Mouse (Mus musculus) heart, postnatal 10 days (tissue): ENCODE data around the gene Osbpl2. TPM values are rescaled to one million over a fixed set of nuclear protein-coding genes. Genes with fewer than 3 reads are reported as not detected.

Experiments
- DNase-seq, 2 experiments: peaks; one replicate each; pipeline ENCODE4 v3.0.0; 2021
- intact Hi-C: fragments of 180-260 bp; cut with DNase I; formaldehyde crosslinking; loops from one replicate; pipeline ENCODE4 v1.15.1; 2025
- microRNA-seq, 2 experiments: library from miRNA; unstranded; fragments of <30 nt; microRNA quantifications; one replicate each; pipeline ENCODE4 v1.2.0; 2022
- total RNA-seq, 2 experiments: library from RNA; stranded (reverse); gene quantifications; 2 replicates each; pipeline ENCODE4 v1.2.3; 2021

Gene Osbpl2
- total RNA-seq, 2 experiments from 2014 or later: 31.2 to 37.0 TPM

- DNase-seq: no peak
- intact Hi-C loops: no loop called here
Measured at GRCm38 (mm10) chr2:180196610-180197322, 77.7 kb downstream of the Osbpl2 start.

DNA sequence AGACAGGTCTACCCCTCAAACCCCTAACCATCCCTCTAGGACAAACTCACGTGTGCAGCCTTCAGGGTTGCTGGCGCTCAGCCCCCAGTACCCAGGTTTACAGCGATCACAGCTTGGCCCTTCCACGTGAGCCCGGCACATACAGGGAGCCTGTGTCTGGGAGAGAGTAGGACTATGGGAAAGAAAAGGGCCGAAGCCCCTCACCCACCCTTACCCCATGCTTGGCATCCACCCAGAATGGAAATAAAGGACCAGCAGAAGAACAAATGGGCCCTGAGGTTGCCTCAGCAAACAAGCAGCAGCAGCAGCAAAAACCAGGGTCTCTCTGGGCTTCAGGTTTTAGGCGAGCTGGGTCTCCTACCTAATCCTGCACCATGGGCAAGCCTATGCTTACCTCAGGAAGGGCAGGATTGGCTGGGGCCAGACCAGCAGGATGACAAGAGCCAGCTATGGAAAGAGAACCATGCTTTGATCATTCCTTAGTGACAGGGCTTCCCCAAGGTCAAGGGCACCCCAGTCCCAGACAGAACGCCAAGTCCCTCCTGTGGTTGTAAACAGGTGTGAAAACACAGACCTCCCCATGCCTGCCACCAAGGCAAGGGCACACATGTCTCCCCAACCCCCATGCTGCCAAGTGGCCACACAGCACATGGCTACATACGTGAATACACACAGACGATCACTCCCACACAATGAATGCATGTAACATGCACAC lies 78.4 kb downstream of the Osbpl2 start:
- DNase-seq: no peak
- intact Hi-C loops: no loop called here

DNA sequence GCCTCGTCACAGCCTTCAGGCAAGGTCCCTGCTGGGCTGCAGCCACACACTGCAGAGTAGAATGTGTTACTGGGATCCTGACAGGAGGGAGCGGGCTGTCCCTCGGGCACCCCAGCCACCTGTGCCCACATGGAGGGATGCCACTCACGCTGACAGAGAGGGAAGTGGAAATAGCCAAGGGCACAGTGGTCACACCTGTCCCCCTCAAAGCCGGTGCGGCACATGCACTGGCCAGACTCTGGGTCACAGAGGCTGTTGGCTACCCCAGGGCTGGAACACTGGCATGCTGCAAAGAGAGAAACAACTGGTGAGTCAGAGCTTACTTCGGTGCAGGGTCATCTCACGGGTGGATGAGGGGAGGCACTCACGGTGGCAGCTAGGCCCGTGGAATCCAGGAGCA lies 79.7 kb downstream of the Osbpl2 start:
- intact Hi-C loops: no loop called here
- DNase-seq: no peak

GRCm38 (mm10) chr2:180200681-180201080 lies 81.6 kb downstream of the Osbpl2 start:
- intact Hi-C loops: no loop called here
- DNase-seq: no peak

DNA sequence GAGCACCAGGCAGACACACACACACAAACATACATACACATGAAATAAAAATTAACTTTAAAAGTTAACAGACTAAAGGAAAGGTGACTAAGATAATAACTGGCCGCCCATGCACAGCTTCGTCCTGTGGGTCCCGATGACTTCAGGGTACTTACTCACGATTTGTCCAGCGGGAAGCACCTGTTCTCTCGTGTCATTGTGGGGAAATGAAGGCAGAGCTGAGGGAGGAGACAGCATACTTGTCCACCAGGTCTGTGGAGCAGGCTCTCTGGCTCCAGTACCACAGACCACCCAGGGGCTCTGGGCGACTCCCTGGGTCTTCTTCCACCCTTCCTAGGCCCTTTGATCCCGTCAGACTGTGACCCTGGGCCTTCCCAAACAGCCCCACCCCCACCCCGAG lies 82.2 kb downstream of the Osbpl2 start:
- intact Hi-C loops: no loop called here
- DNase-seq: no peak

DNA sequence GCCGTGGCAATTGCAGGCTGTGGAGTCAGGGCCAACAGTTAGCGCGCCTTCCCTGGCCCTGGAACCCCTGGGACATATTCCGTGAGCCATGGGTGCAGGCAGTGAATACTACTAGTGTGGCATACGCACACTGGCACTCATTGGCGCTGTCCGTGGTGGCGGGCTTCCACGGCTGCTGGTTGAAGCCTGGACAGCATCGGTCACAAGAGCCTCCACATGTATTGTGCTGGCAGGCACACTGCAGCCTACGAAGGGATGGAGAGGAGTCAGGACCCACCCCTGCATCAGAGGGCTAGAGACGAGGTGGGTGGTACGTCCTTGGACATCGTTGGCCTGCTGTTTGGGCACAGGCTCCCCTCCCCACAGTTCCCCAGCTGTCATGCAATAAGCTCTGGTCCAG lies 83.2 kb downstream of the Osbpl2 start:
- intact Hi-C loops: no loop called here

GRCm38 (mm10) chr2:180202805-180203204 lies 83.7 kb downstream of the Osbpl2 start:
- no peak for DNase-seq
- intact Hi-C loops: no loop called here

More for the DNA sequence above, 83.2 kb downstream of the Osbpl2 start:
- DNase-seq: no peak

DNA sequence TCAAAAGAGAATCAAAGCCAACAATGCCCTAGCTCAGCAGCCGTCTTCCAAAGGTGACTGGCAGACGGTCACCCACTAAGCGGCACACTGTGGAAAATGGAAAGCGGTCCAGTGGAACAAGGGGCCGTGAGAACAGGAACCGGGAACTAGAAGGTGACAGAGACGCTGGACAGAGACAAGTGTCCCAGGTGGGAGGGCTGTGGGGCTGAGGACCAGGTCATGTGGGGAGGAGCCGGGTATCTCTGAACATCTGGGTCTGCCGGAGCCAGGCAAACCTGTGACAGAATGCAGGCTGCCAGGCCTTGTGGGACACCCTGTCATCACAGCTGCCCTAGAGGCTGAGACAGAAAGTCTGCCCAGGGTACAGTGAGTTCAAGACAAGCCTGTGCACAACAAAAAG lies 85.4 kb downstream of the Osbpl2 start:
- intact Hi-C loops: no loop called here
- no peak for DNase-seq

DNA sequence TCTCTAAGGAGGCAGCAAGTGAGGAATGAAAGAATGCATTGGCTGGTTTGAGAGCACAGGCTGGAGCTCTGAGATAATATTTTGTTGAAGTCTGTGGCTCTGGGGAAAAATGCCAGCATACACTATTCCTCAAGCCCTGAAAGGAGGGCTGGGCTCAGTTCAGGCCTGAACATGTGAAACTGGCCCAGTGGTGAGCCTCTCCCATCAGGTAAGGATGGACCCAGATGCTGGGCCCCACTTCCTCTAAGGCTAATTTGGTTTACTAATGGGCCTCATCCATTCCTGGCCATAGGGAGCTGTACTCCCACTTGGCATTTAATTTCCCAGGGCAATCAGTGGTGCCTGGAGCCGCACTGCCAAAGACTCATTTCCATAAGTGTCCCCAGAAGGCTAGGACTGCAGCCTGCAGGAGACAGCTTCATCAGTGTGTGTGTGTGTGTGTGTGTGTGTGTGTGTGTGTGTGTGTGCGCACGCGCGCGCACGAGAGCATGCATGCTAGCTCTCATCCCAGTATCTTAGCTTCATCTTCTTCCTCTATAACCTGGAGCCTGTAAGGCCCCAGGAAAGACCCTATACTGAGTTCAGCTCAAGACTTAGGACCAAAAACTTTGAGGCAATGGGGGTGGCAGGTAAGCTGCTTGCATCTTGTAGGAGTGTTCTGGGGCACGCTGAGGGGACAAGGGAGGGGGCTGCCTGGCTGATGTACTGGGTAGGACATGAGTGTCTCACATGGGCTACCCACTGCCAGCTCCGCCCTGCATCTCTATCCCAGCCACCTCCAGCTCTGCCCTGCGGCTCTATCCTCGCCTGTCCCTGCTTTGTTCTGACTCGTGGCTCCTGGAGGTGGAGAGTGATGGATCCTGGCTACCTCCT lies 86.2 kb downstream of the Osbpl2 start:
- DNase-seq: no peak
- intact Hi-C loops: no loop called here

DNA sequence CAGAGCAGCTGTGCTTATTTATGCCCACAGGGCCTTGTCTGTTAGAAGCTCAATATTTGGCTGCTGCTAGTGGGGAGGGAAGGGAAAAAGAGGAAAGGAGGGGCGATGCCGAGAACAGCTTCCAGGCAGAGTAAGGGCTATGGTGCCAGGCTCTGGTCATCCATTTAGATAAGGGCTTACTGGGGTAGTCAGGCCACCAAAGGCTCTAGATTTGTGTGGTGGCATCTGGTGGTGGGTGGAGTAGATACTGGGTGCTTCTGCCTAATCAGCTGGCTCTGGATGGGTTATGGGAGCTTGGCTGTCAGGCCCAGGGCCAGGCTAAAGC lies 86.8 kb downstream of the Osbpl2 start:
- peak; percentile 37 to 67 for DNase-seq
- intact Hi-C loops: no loop called here

DNA sequence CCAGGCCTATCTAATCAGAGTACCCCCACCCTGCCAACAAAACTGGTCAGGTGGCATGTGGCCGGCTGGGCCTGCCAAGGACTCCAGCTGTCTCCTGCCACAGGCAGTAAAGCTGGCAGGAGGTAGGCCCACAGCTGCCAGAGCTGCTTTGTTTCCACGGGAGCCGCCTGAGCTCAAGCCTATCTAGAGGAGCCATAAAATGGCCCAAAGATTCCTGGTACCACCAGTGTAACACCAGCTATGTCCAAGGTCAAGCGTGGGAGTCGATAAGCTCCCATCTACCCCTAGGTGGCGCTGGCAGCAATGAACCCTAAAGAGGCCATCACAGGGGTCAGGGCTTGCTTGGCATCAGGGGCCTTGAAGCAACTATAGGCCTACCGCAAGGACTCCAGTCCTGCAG lies 88.7 kb downstream of the Osbpl2 start:
- peak; percentile 80 for DNase-seq
- intact Hi-C loops: loop anchor here (1.0 to 2.0 kb wide), 2 partner anchors 19 to 43 kb away; no protein-coding TSS in a partner anchor

DNA sequence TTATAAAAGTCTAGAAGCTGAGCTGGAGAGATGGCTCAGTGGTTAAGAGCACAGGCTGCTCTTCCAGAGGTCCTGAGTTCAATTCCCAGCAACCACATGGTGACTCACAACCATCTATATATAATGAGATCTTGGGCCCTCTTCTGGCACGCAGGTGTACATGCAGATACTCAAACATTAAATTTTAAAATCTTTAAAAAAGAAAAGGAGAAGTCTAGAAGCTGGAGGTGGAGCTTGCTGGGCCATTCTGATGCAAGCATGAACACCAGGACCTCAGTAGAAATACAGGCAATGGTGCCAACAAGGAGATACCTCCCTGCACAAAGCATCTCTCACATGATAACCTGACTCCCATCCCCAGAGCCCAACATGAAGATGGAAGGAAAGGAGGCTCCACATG lies 89.9 kb downstream of the Osbpl2 start:
- intact Hi-C loops: loop anchor here (1.0 to 2.0 kb wide), 2 partner anchors 18 to 42 kb away; no protein-coding TSS in a partner anchor
- no peak for DNase-seq

DNA sequence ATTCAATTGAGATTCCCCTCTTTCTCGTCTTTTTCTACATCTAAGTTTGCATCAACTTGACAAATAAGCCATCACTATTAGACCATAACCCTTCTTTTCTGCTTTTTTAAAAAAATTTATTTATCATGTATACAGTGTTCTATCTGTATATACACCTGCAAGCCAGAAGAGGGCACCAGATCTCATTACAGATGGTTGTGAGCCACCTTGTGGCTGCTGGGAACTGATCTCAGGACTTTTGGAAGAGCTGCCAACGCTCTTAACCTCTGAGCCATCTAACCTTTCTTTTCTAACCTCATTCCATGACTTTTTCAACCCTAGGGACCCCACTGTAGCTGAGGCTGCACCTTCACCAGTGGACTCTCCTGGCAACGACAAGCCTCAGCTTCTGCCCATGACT lies 93.1 kb downstream of the Osbpl2 start:
- intact Hi-C loops: no loop called here
- no peak for DNase-seq

Small RNA genes within 50 kb of the gene (microRNA-seq; reads per million reads assigned to microRNA genes)
- gene Mir7005: 0 reads per million in 2 experiments

Other genes with a start within 250 kb of the Osbpl2 start
- 10 to 100 TPM; 22.1 to 24.3 TPM for gene Taf4, start 142.7 kb upstream of the Osbpl2 start, total RNA-seq
- gene Lsm14b, start 94.3 kb upstream of the Osbpl2 start, total RNA-seq: 10 to 100 TPM; 50.7 to 52.8 TPM
- gene Psma7, start 76.9 kb upstream of the Osbpl2 start, total RNA-seq: 100 to 1,000 TPM; 187 to 188 TPM
- gene Ss18l1, start 76.8 kb upstream of the Osbpl2 start, total RNA-seq: 1 to 10 TPM; 2.7 to 4.0 TPM
- gene Mtg2, start 48.7 kb upstream of the Osbpl2 start, total RNA-seq: 10 to 100 TPM; 15.5 to 16.0 TPM
- gene Hrh3, start 14.8 kb upstream of the Osbpl2 start, total RNA-seq: not detected
- gene Adrm1, start 52.2 kb downstream of the Osbpl2 start, total RNA-seq: 10 to 100 TPM; 94.1 to 99.3 TPM
- gene Lama5, start 106.6 kb downstream of the Osbpl2 start, total RNA-seq: 10 to 100 TPM; 44.6 to 46.5 TPM
- gene Rps21, start 138.1 kb downstream of the Osbpl2 start, total RNA-seq: 100 to 1,000 TPM; 575 to 597 TPM
- 10 to 100 TPM; 16.5 to 16.7 TPM for gene Cables2, start 154.2 kb downstream of the Osbpl2 start, total RNA-seq
- not detected for gene Rbbp8nl, start 170.6 kb downstream of the Osbpl2 start, total RNA-seq
- 1 to 10 TPM; 1.0 to 1.2 TPM for gene Gata5, start 215.4 kb downstream of the Osbpl2 start, total RNA-seq